ENCODE assay signal across 7 mouse cellular contexts in genomic region chr2:84734351-84734864, GRCm38 (mm10). TPM values are rescaled to one million over a fixed set of nuclear protein-coding genes. Genes with fewer than 3 reads are reported as not detected.
DNase-seq lines count a peak whose midpoint lies in the region; ATAC-seq and TF ChIP-seq lines count a peak whose summit lies in the region.

No protein-coding gene starts in this region.

- H3K27me3 ChIP-seq in megakaryocyte, embryonic 14.5 days (replicated peaks), result peaks cover 41% of the 10 kb centered on the region
- no peaks in the 10 kb centered on the region for H3K27me3 ChIP-seq in forebrain, embryonic 14.5 days (replicated peaks; ENCODE audit: control insufficient read depth, insufficient read depth, low read length)
- H3K27me3 ChIP-seq in small intestine, adult 2 months (ENCODE audit: control insufficient read depth, insufficient read depth, low read length), result peaks cover 31% of the 10 kb centered on the region

- TF ChIP-seq CTCF in small intestine, adult 2 months (IDR thresholded peaks at IDR 0.05; ENCODE audit: extremely low read depth, insufficient read length, insufficient replicate concordance, low read depth, low read length), result no peak

- peak overlapping the region; percentile 45 for H3K27ac ChIP-seq in forebrain, embryonic 14.5 days (ENCODE audit: low read depth, low read length)
- H3K27ac ChIP-seq in small intestine, adult 2 months (ENCODE audit: insufficient read depth, low read depth, low read length), result no peak overlapping the region

- H3K9me3 ChIP-seq in megakaryocyte, embryonic 14.5 days, result no peaks in the 10 kb centered on the region
- no peaks in the 10 kb centered on the region for H3K9me3 ChIP-seq in forebrain, embryonic 14.5 days (replicated peaks; ENCODE audit: control insufficient read depth, low read length)

- H3K9ac ChIP-seq in forebrain, embryonic 14.5 days (ENCODE audit: low read length), result peak overlapping the region; percentile 68

- no peaks in the 10 kb centered on the region for H3K36me3 ChIP-seq in megakaryocyte, embryonic 14.5 days (replicated peaks; ENCODE audit: low read length)
- no peaks in the 10 kb centered on the region for H3K36me3 ChIP-seq in forebrain, embryonic 14.5 days (ENCODE audit: control insufficient read depth, insufficient read depth, low read length)
- no peaks in the 10 kb centered on the region for H3K36me3 ChIP-seq in small intestine, adult 2 months (ENCODE audit: control insufficient read depth, insufficient read depth, low read length)

- DNase-seq in cerebellum, adult 9-10 months, result peak; percentile 73
- DNase-seq in forebrain, embryonic 14.5 days (ENCODE audit: low spot score), result peak; percentile 70
- DNase-seq in liver, result peak; percentile 51
- DNase-seq in thymus, adult 18-20 months, result no peak

- no peak for TF ChIP-seq POLR2A in small intestine, adult 2 months (IDR thresholded peaks at IDR 0.05; ENCODE audit: low read depth, low read length)

- 1% methylated on average over 11 of the region's 11 CpGs for WGBS in forebrain, embryonic 14.5 days
- WGBS in small intestine, adult 2 months, result 4% methylated on average over 11 of the region's 11 CpGs

- H3K4me1 ChIP-seq in megakaryocyte, embryonic 14.5 days, result peaks cover 67% of the 10 kb centered on the region
- H3K4me1 ChIP-seq in forebrain, embryonic 14.5 days (ENCODE audit: control insufficient read depth, insufficient read depth, low read length), result peaks cover 45% of the 10 kb centered on the region
- no peaks in the 10 kb centered on the region; the same call in 1 of the 2 replicates for H3K4me1 ChIP-seq in small intestine, adult 2 months (ENCODE audit: control insufficient read depth, insufficient read depth, insufficient read length, low read length)

- peak overlapping the region; percentile 77 for H3K4me2 ChIP-seq in forebrain, embryonic 14.5 days (ENCODE audit: low read length)

- H3K4me3 ChIP-seq in megakaryocyte, embryonic 14.5 days (replicated peaks), result peak overlapping the region; percentile 91
- peak overlapping the region; percentile 38 for H3K4me3 ChIP-seq in forebrain, embryonic 14.5 days (ENCODE audit: low read depth, low read length)
- H3K4me3 ChIP-seq in small intestine, adult 2 months (ENCODE audit: low read depth, low read length), result peak overlapping the region; percentile 40

- ATAC-seq in megakaryocyte, adult 5-6 weeks (ENCODE audit: poor library complexity, severe bottlenecking), result no peak
- peak; percentile 61 for ATAC-seq in forebrain, embryonic 14.5 days

RNA-seq across cellular contexts. Expression of gene Ypel4, which starts 0.6 kb away (rescaled TPM):
- polyA plus RNA-seq in megakaryocyte, embryonic 14.5 days (2012; ENCODE audit: insufficient read depth, low replicate concordance), result 2.6 and 2.9 TPM in 2 replicates
- total RNA-seq in megakaryocyte, adult 5-6 weeks (2015), result 0.16 and 0.82 TPM in 2 replicates
- 0.40 and 0.69 TPM in 2 replicates for total RNA-seq in megakaryocyte, adult 5-6 weeks (2017)
- 14.2 and 16.3 TPM in 2 replicates for polyA plus RNA-seq in forebrain, embryonic 14.5 days (2014; fragmentation: Nextera tagmentation; extraction: Ambion mirVana)
- polyA plus RNA-seq in small intestine, adult 2 months (2012; rRNA removed), result 0.57 and 2.4 TPM in 2 replicates

RNA-seq across cellular contexts. Expression of gene Clp1, which starts 7.3 kb away (rescaled TPM):
- polyA plus RNA-seq in megakaryocyte, embryonic 14.5 days (2012; ENCODE audit: insufficient read depth, low replicate concordance), result 0.70 TPM in 1 of 2 replicates, not detected in the other
- total RNA-seq in megakaryocyte, adult 5-6 weeks (2015), result 33.1 and 34.5 TPM in 2 replicates
- total RNA-seq in megakaryocyte, adult 5-6 weeks (2017), result 33.1 and 36.2 TPM in 2 replicates
- 28.7 and 32.3 TPM in 2 replicates for polyA plus RNA-seq in forebrain, embryonic 14.5 days (2014; fragmentation: Nextera tagmentation; extraction: Ambion mirVana)
- 4.3 and 11.4 TPM in 2 replicates for polyA plus RNA-seq in small intestine, adult 2 months (2012; rRNA removed)

RNA-seq across cellular contexts. Expression of gene Gm19426, which starts 9.0 kb away (rescaled TPM):
- 3.0 TPM in 1 of 2 replicates, not detected in the other for polyA plus RNA-seq in megakaryocyte, embryonic 14.5 days (2012; ENCODE audit: insufficient read depth, low replicate concordance)
- total RNA-seq in megakaryocyte, adult 5-6 weeks (2015), result not detected in 2 replicates
- not detected in 2 replicates for total RNA-seq in megakaryocyte, adult 5-6 weeks (2017)
- 3.1 and 3.8 TPM in 2 replicates for polyA plus RNA-seq in forebrain, embryonic 14.5 days (2014; fragmentation: Nextera tagmentation; extraction: Ambion mirVana)
- polyA plus RNA-seq in small intestine, adult 2 months (2012; rRNA removed), result 0.18 and 0.25 TPM in 2 replicates

RNA-seq across cellular contexts. Expression of gene Zdhhc5, which starts 19.4 kb away (rescaled TPM):
- polyA plus RNA-seq in megakaryocyte, embryonic 14.5 days (2012; ENCODE audit: insufficient read depth, low replicate concordance), result 14.8 and 20.0 TPM in 2 replicates
- total RNA-seq in megakaryocyte, adult 5-6 weeks (2015), result 39.8 and 42.7 TPM in 2 replicates
- 32.6 and 37.9 TPM in 2 replicates for total RNA-seq in megakaryocyte, adult 5-6 weeks (2017)
- 16.5 and 23.6 TPM in 2 replicates for polyA plus RNA-seq in forebrain, embryonic 14.5 days (2014; fragmentation: Nextera tagmentation; extraction: Ambion mirVana)
- 23.2 and 46.1 TPM in 2 replicates for polyA plus RNA-seq in small intestine, adult 2 months (2012; rRNA removed)

RNA-seq across cellular contexts. Expression of gene Serping1, which starts 40.8 kb away (rescaled TPM):
- polyA plus RNA-seq in megakaryocyte, embryonic 14.5 days (2012; ENCODE audit: insufficient read depth, low replicate concordance), result not detected in 2 replicates
- total RNA-seq in megakaryocyte, adult 5-6 weeks (2015), result 1.5 and 2.1 TPM in 2 replicates
- 0.94 and 2.2 TPM in 2 replicates for total RNA-seq in megakaryocyte, adult 5-6 weeks (2017)
- 32.1 and 32.7 TPM in 2 replicates for polyA plus RNA-seq in forebrain, embryonic 14.5 days (2014; fragmentation: Nextera tagmentation; extraction: Ambion mirVana)
- polyA plus RNA-seq in small intestine, adult 2 months (2012; rRNA removed), result 66.5 and 97.6 TPM in 2 replicates

Comparison
In these comparisons a context has a peak if more than half of its experiments do, and no peak if none do; other contexts are left out.
1. H3K4me3 ChIP-seq: peak in every context shown above with its lines; median percentile 91 in megakaryocyte, embryonic 14.5 days; 40 in small intestine, adult 2 months; 38 in forebrain, embryonic 14.5 days.
2. DNase-seq: peak in cerebellum, adult 9-10 months (single experiment), forebrain, embryonic 14.5 days (single experiment) and liver (single experiment); none in thymus, adult 18-20 months (0 of 2).